Mouse (Mus musculus): Measurements from ENCODE around the gene Lipc. TPM values are rescaled to one million over a fixed set of nuclear protein-coding genes. Genes with fewer than 3 reads are reported as not detected.

Gene Lipc
- total RNA-seq, 2 experiments from 2014 or later: not detected

GRCm38 (mm10) chr9:70838132-70838911 is 113.7 kb downstream of the Lipc start:
- no peak overlapping the region for H3K4me3 ChIP-seq
- H3K27ac ChIP-seq: no peak overlapping the region
- DNase-seq: no peak
- intact Hi-C loops (cut with DNase I): no loop called here
- no peak for TF ChIP-seq CTCF (IDR thresholded peaks at IDR 0.05)

GRCm38 (mm10) chr9:70834730-70835154 is 117.3 kb downstream of the Lipc start:
- peak; percentile 62 for DNase-seq
- intact Hi-C loops (cut with DNase I): no loop called here
- TF ChIP-seq CTCF (IDR thresholded peaks at IDR 0.05): no peak
- Histone ChIP-seq H3K27ac (peak overlapping the region; percentile 20), H3K4me3 (no peak overlapping the region)

GRCm38 (mm10) chr9:70834217-70834616 is 117.8 kb downstream of the Lipc start:
- DNase-seq: no peak
- Histone ChIP-seq H3K4me3 (no peak overlapping the region), H3K27ac (peak overlapping the region; percentile 59)
- TF ChIP-seq CTCF (IDR thresholded peaks at IDR 0.05): no peak
- intact Hi-C loops (cut with DNase I): no loop called here

GRCm38 (mm10) chr9:70833111-70833908 is 118.7 kb downstream of the Lipc start:
- no peak for DNase-seq
- intact Hi-C loops (cut with DNase I): no loop called here
- no peak for TF ChIP-seq CTCF (IDR thresholded peaks at IDR 0.05)
- H3K4me3 ChIP-seq: no peak overlapping the region
- H3K27ac ChIP-seq: no peak overlapping the region

- no peak for DNase-seq
- intact Hi-C loops (cut with DNase I): no loop called here
- Histone ChIP-seq H3K4me3 (no peak overlapping the region), H3K27ac (no peak overlapping the region)
- no peak for TF ChIP-seq CTCF (IDR thresholded peaks at IDR 0.05)
These were observed 119.8 kb downstream of the Lipc start for GRCm38 (mm10) chr9:70832231-70832630.

GRCm38 (mm10) chr9:70830844-70831529 is 121.0 kb downstream of the Lipc start:
- no peak overlapping the region for H3K27ac ChIP-seq
- intact Hi-C loops (cut with DNase I): no loop called here
- TF ChIP-seq CTCF (IDR thresholded peaks at IDR 0.05): no peak
- no peak overlapping the region for H3K4me3 ChIP-seq
- no peak for DNase-seq

- TF ChIP-seq CTCF (IDR thresholded peaks at IDR 0.05): no peak
- intact Hi-C loops (cut with DNase I): no loop called here
- Histone ChIP-seq H3K27ac (no peak overlapping the region), H3K4me3 (no peak overlapping the region)
- DNase-seq: no peak
These were observed 122.1 kb downstream of the Lipc start for GRCm38 (mm10) chr9:70829784-70830488.

- DNase-seq: no peak
- Histone ChIP-seq H3K27ac (no peak overlapping the region), H3K4me3 (no peak overlapping the region)
- intact Hi-C loops (cut with DNase I): no loop called here
- TF ChIP-seq CTCF (IDR thresholded peaks at IDR 0.05): no peak
These were observed 124.1 kb downstream of the Lipc start for GRCm38 (mm10) chr9:70827911-70828310.

GRCm38 (mm10) chr9:70824103-70824502 is 127.9 kb downstream of the Lipc start:
- no peak overlapping the region for H3K27ac ChIP-seq
- DNase-seq: no peak
- TF ChIP-seq CTCF (IDR thresholded peaks at IDR 0.05): no peak
- H3K4me3 ChIP-seq: no peak overlapping the region
- intact Hi-C loops (cut with DNase I): no loop called here

- intact Hi-C loops (cut with DNase I): no loop called here
- DNase-seq: no peak
- Histone ChIP-seq H3K27ac (no peak overlapping the region), H3K4me3 (no peak overlapping the region)
- no peak for TF ChIP-seq CTCF (IDR thresholded peaks at IDR 0.05)
These were observed 133.3 kb downstream of the Lipc start for GRCm38 (mm10) chr9:70818739-70819138.

GRCm38 (mm10) chr9:70817396-70817795 is 134.6 kb downstream of the Lipc start:
- intact Hi-C loops (cut with DNase I): no loop called here
- TF ChIP-seq CTCF (IDR thresholded peaks at IDR 0.05): no peak
- DNase-seq: no peak
- H3K27ac ChIP-seq: no peak overlapping the region
- H3K4me3 ChIP-seq: no peak overlapping the region

GRCm38 (mm10) chr9:70816701-70817305 is 135.2 kb downstream of the Lipc start:
- no peak overlapping the region for H3K27ac ChIP-seq
- DNase-seq: no peak
- no peak overlapping the region for H3K4me3 ChIP-seq
- no peak for TF ChIP-seq CTCF (IDR thresholded peaks at IDR 0.05)
- intact Hi-C loops (cut with DNase I): no loop called here

Data from gastrocnemius, adult 2 months (tissue).